Mouse (Mus musculus): ENCODE measurements at regions not wholly inside any gene's neighbourhood (a gene's known extent, or its start where the extent isn't known, plus 50 kb on each side); places are given as distances from the start of the nearest gene placed in this dataset.

- DNase-seq = no peak
Observed at GRCm38 (mm10) chr2:160256251-160256650, 77.7 kb downstream of the Gm826 start.

GRCm38 (mm10) chr2:160250228-160250627 is 83.7 kb downstream of the Gm826 start:
- no peak for DNase-seq

- DNase-seq = no peak
Observed at GRCm38 (mm10) chr2:160249104-160250093, 84.6 kb downstream of the Gm826 start.

GRCm38 (mm10) chr2:160247286-160247685 is 86.7 kb downstream of the Gm826 start:
- no peak for DNase-seq

- no peak for DNase-seq
Observed at GRCm38 (mm10) chr2:160246356-160246755, 87.6 kb downstream of the Gm826 start.

- DNase-seq = no peak
Observed at GRCm38 (mm10) chr2:160244866-160245265, 89.1 kb downstream of the Gm826 start.

GRCm38 (mm10) chr2:160240531-160241379 is 93.2 kb downstream of the Gm826 start:
- DNase-seq = no peak

GRCm38 (mm10) chr2:160237436-160238104 is 96.4 kb downstream of the Gm826 start:
- DNase-seq = no peak

GRCm38 (mm10) chr2:160236806-160237205 is 97.2 kb downstream of the Gm826 start:
- no peak for DNase-seq

- DNase-seq = no peak
Observed at GRCm38 (mm10) chr2:160230786-160231185, 103.2 kb downstream of the Gm826 start.

- DNase-seq = peak; percentile 6 to 11
Observed at GRCm38 (mm10) chr2:160228331-160229035, 105.5 kb downstream of the Gm826 start.

- no peak for DNase-seq
Observed at GRCm38 (mm10) chr2:160225450-160225849, 108.5 kb downstream of the Gm826 start.

GRCm38 (mm10) chr2:160223366-160223765 is 110.6 kb downstream of the Gm826 start:
- no peak for DNase-seq

GRCm38 (mm10) chr2:160221772-160222171 is 112.2 kb downstream of the Gm826 start:
- no peak for DNase-seq

- no peak for DNase-seq
Observed at GRCm38 (mm10) chr2:160220562-160221021, 113.4 kb downstream of the Gm826 start.

GRCm38 (mm10) chr2:160214032-160214812 is 119.7 kb downstream of the Gm826 start:
- DNase-seq = no peak

GRCm38 (mm10) chr2:160210507-160210906 is 123.5 kb downstream of the Gm826 start:
- no peak for DNase-seq

GRCm38 (mm10) chr2:160209589-160210264 is 124.2 kb downstream of the Gm826 start:
- DNase-seq = no peak

GRCm38 (mm10) chr2:160208295-160208694 is 125.7 kb downstream of the Gm826 start:
- DNase-seq = no peak

- DNase-seq = no peak
Observed at GRCm38 (mm10) chr2:160207226-160207625, 126.7 kb downstream of the Gm826 start.

GRCm38 (mm10) chr2:160192661-160193060 is 141.3 kb downstream of the Gm826 start:
- DNase-seq = no peak

Data from cerebellum, postnatal 36 days (tissue).